Mouse (Mus musculus) bone marrow, adult 2 months (tissue): ENCODE results near the gene Ube2q1.

Experiments
- CTCF ChIP-seq: fragments of 200-500 bp; IDR thresholded peaks from 2 replicates; pipeline ENCODE4 v1.5.1; 2011; ENCODE audit warnings: low read length, control low read depth; ENCODE audit not compliant: control insufficient read depth, insufficient read depth
- POLR2A ChIP-seq: fragments of 200-500 bp; IDR thresholded peaks from 2 replicates; pipeline ENCODE4 v1.6.1; 2011; ENCODE audit warnings: low read depth, mild to moderate bottlenecking, control low read depth, low read length, borderline replicate concordance; ENCODE audit not compliant: control insufficient read depth

GRCm38 (mm10) chr3:89738509-89738908 lies 34.9 kb upstream of the Ube2q1 start:
- TF ChIP-seq CTCF (no peak), POLR2A (no peak)
